Mouse (Mus musculus): ENCODE measurements at regions not wholly inside any gene's neighbourhood (a gene's known extent, or its start where the extent isn't known, plus 50 kb on each side); places are given as distances from the start of the nearest gene placed in this dataset.

DNA sequence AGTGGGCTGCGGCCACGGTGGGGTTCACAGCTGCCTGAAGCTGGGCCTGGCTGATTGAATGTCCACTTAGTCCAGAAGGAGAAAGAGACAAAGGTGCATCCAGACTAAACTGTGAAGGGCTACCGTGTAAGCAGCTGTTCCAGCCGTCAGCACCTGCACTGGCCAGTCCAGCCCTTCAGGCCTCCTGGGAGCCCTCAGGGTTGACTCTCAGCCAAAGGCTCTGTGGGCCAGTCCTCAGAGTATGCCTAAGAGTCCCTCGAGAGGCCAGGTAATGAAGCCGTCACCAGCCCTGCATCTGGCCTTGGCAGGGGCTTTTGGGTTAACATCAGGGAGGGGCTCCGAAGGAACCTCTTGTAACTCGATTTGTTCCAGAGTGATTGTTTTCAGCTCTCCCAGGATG lies 187.4 kb downstream of the Gpd2 start:
- DNase-seq, result no peak

DNA sequence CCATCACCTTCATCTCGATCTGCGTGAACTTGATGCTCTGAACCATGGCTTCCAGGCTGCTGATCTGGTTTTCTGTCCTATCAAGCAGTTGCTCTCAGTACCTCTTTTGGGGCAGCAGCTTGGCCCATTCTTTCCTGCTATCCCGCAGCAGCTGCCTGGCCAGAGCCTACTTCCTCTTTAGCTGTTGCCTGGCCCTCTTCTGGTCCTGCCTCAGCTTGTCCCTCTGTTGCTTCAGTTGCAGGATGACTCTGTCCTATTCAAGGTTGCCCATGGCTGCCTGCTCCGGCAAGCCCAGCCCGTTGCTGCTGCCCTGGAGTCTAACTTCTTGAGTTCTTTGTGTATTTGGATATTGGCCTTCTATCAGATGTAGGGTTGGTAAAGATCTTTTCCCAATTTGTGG lies 188.0 kb downstream of the Gpd2 start:
- DNase-seq, result no peak

GRCm38 (mm10) chr2:57450996-57451770 lies 213.7 kb downstream of the Gpd2 start:
- DNase-seq, result no peak

GRCm38 (mm10) chr2:57453896-57454679 lies 216.7 kb downstream of the Gpd2 start:
- DNase-seq, result no peak

DNA sequence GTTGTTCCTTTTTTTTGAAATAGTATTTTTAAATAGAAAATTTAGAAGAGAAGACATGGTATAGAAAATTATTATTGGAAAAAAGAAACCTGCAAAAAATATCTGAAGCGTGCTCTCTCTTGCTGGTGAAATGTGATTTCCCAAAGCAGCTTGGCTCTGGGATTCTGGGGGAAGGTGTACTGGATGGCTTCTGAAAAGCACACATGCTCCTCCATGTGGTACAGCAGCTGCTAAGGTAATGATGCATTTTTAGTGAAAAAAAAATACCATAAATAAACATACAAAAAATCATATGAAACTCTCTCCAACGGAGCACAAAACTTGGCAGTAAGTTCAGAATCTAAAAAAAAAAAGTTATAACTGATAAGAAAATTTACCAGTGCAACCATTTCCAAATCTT lies 222.5 kb downstream of the Gpd2 start:
- no peak for DNase-seq

- DNase-seq, result no peak
Measured at GRCm38 (mm10) chr2:57473873-57474272, 236.4 kb downstream of the Gpd2 start.

DNA sequence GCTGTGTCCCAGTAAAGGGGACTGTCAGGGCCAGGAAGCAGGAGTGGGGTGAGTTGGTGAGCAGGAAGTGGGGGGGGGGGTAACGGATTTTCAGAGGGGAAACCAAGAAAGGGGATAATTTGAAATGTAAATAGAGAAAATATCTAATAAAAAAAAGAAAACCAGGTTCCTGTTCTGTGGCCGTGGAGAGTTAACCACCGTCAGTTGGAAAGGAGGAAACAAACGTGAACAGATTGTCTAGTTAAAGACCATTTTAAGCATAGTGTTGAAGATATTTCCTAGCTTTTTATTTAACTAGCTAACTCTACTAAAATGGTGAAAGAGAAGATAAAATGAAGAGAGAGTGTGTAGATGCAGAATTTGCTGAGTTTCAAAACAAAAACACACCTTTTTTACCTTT lies 254.7 kb downstream of the Gpd2 start:
- DNase-seq, result no peak

DNA sequence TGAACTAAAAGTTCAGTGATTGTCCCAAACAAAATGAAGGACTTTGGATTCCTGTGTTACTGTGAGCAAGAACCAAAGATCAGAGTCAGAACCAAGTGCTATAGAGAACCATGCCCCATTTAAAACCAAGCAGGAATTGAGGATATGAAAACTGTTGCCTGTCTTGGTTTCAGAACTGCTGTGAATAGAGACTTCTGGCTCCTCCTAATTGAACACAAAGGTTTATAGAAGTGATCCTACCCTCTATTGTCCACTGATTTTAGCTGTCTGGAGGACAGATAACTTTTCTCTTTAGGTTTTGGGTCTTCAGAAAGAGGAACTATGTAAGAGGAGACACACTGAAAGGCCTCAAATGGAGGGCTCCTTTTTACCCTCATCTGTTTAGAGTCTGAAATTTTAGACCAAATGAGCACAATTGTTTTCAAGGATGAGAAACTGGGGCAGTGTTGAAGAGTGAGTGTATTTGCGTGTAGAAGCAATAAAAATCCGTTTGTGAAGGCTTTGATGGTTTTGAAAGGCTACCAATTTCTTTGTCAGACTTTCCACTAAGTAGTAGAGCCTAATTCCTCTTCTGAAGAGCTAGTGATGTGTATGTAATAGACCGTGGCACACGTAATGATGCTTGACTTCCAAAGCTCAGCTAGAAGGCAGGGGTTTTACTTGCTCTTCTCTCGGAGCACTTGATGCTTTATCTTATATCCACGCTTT lies 255.6 kb downstream of the Gpd2 start:
- DNase-seq, result no peak

DNA sequence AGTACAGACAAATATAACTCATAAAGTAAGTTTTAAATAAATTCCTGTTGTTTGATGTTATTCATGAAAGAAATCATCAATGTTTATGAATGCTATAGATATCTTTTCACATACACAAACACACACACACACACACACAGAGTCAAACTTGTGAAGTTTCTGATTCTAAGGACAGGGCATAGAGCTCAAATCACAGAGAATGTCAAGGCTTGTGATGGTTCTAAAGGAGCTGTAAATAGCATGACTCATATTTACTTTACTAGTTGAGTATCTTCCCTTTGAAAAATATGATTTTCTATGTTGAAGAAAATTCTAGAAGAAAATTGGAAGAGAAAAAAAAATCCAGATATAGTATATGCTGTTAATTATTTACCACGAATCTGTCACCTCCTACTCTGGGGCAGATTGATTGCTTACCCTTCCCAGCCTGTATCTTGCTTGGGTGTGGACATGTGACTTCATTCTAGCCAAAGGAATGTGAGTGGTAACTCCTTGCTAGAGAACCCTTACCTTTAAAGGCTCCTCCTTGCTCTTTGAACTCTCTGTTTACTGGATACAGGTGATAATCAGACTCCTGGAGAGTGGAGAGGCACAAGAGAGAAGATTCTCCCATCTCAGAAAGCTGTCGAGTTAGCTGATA lies 259.0 kb downstream of the Gpd2 start:
- no peak for DNase-seq

DNA sequence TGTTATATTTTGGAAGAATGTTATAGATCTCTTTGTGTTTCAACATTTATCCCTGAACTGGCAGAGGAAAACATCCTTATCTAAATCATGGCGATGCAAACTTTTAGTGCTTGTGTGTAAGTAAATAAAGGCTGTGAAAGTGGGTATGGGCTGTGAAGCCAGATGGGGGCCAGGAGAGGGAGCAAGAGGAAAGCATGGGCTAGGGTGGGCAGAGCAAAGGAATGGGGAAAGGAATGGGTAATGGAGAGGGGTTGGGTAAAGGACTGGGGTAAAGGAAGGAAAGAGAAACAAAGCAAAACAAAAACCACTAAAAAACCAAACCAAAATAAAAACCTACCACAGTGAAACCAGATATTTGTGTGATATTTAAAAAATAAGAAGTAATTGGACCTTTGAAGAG lies 260.5 kb downstream of the Gpd2 start:
- no peak for DNase-seq

- DNase-seq, result no peak
Measured at GRCm38 (mm10) chr2:57504678-57505077, 267.2 kb downstream of the Gpd2 start.

DNA sequence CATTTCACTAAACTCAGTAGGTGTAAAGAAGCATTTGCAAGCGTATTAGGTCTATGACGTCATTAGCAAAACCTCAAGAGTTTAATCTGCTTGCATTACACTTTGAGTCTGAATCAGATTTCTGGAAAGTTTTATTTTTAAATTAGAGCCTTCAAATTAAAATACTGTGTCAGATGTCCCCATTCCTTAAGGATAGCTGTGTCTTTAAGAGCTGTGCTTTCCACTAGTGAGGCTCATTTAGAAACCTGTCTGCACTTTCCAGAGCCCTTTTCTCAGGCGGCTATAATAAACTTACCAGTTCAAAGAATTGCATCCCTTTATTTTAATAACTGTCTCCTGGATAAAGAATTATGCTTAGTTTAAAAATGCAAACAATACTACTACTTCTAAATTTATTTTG lies 285.0 kb downstream of the Gpd2 start:
- no peak for DNase-seq

- no peak for DNase-seq
Measured at GRCm38 (mm10) chr2:57522983-57523382, 285.5 kb downstream of the Gpd2 start.

GRCm38 (mm10) chr2:57527966-57528365 lies 290.5 kb downstream of the Gpd2 start:
- DNase-seq, result no peak

DNA sequence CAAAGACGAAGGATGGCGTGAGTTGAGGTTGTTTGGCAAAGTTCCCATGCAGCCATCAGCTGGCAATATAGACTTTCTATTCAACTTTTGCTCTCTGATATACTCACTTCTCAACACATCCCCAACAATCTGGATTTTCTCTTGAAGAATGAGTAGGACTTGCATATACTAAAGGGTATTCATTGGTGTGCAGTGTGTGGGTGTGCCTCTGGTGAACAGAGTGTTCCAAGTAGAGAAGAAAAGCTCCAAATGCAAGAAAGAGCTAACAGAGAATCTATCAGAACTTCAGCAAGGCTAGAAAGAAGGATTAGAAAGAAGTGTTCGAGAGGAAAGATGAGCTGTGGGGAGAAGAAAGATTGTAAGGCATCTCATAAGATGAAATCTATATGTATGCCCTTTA lies 302.4 kb downstream of the Gpd2 start:
- DNase-seq, result no peak

DNA sequence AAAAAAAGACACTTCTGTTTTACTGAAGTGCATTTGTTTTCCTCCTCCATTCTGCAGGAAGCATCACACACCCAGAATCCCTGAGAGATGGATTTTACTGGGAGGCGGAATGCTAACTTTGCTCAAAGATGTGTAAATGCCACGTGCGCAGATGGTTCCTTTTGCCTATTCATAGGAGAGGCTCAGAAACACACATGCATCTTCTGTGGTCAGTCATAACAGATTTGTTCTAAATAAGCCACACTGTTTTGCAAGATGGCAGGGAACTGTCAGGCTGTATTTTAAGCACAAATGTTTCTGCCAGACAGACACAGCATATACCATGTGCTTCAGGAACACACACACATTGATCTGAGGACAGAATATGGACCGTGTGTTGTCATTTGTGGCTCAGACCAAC lies 327.8 kb downstream of the Gpd2 start:
- peak; percentile 15 for DNase-seq

DNA sequence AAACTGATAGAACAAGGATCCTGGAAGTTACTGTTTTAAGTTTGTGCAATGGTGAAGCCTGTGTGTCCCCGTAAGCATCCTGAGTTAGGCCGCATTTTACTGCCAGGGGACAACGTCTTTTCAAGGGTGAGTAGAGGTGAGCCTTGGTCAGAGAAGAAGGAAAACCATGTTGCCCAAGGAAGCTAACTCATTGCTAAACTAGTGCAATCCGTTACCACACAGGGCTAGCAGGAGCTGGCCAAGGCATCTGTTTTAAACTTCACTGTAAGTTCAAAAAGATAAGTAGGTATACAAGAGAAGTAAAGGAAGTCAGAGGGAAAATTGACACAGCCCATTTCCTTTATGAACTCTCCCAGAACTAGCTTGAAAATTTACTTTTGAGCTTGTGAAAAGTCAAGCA lies 328.7 kb downstream of the Gpd2 start:
- DNase-seq, result no peak

GRCm38 (mm10) chr2:57567183-57567582 lies 329.7 kb downstream of the Gpd2 start:
- DNase-seq, result no peak

- DNase-seq, result no peak
Measured at GRCm38 (mm10) chr2:57587065-57587464, 349.6 kb downstream of the Gpd2 start.

DNA sequence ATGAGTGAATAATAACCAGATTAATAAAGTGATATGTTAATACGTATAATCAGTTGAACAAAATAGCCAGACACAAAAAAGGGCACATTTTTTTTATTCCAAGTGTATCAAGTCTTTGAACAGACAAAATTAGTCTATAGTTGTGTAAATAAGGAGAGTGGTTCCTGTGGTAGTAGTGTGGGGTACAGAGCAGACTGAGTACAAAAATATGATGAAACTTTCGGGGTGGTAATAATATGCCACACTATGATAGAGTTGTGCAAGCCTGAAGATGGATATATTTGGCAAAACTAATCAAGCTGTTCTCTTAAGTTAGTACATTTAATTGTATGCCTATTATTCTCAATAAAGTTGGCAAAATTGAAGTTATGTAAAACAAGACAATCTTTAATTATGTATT lies 356.1 kb downstream of the Gpd2 start:
- DNase-seq, result no peak

DNA sequence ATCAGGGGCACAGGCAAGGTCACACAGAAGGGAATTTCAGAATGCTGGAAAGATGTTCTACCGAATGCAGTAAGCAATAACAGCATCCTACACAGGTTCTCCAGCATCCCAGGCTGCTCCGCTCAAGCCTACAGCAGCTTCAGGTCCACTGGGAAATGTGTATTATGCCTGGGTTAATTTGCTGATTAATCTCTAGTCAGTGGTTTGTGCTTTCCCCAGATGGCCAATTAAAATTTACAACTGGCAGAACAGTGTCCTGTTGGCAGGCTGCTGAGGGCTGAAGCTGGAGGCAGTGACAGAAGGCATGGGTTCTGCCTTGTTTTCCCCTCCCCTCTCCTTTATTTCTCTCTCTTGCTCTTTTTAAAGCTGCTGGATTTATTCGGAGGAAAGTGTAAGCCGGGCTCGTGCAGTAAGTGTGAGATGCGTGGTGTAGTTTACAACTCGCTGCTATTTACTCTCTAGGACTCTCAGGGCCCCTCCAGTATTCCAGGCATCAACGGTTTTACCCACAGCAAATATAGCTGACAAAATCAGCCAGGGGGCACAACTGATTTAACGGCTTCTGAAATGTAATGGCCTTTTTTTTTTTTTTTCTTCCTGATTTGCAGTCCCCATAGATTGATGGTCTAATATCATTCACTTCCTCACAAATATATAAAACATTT lies 360.4 kb downstream of the Gpd2 start:
- DNase-seq, result no peak

- DNase-seq, result no peak
Measured at GRCm38 (mm10) chr2:57611599-57611998, 374.2 kb downstream of the Gpd2 start.

- no peak for DNase-seq
Measured at GRCm38 (mm10) chr2:57613243-57613642, 375.8 kb downstream of the Gpd2 start.

All from right cerebral cortex, postnatal 25 days (tissue).